Mouse (Mus musculus): ENCODE measurements around the gene Dact3.

Dact3 gene

GRCm38 (mm10) chr7:16875310-16875325 lies at the start of gene Dact3:
Gene Dact3, plus strand, starts transcription at chr7:16875317.
- no peak for DNase-seq (ENCODE audit: low read depth, low spot score)

GRCm38 (mm10) chr7:16825785-16826184 lies 49.3 kb upstream of the Dact3 start:
- DNase-seq (ENCODE audit: low read depth, low spot score) = no peak

- DNase-seq (ENCODE audit: low read depth, low spot score) = no peak
Measured at GRCm38 (mm10) chr7:16826571-16826970, 48.5 kb upstream of the Dact3 start.

- DNase-seq (ENCODE audit: low read depth, low spot score) = no peak
Measured at GRCm38 (mm10) chr7:16827274-16827673, 47.8 kb upstream of the Dact3 start.

- no peak for DNase-seq (ENCODE audit: low read depth, low spot score)
Measured at GRCm38 (mm10) chr7:16830449-16830848, 44.7 kb upstream of the Dact3 start.

- DNase-seq (ENCODE audit: low read depth, low spot score) = no peak
Measured at GRCm38 (mm10) chr7:16837916-16838803, 37.0 kb upstream of the Dact3 start.

- no peak for DNase-seq (ENCODE audit: low read depth, low spot score)
Measured at GRCm38 (mm10) chr7:16838804-16839426, 36.2 kb upstream of the Dact3 start.

- DNase-seq (ENCODE audit: low read depth, low spot score) = no peak
Measured at GRCm38 (mm10) chr7:16839427-16840108, 35.5 kb upstream of the Dact3 start.

- no peak for DNase-seq (ENCODE audit: low read depth, low spot score)
Measured at GRCm38 (mm10) chr7:16840109-16840491, 35.0 kb upstream of the Dact3 start.

GRCm38 (mm10) chr7:16841078-16841477 lies 34.0 kb upstream of the Dact3 start:
- no peak for DNase-seq (ENCODE audit: low read depth, low spot score)

GRCm38 (mm10) chr7:16841561-16842560 lies 33.3 kb upstream of the Dact3 start:
- DNase-seq (ENCODE audit: low read depth, low spot score) = no peak

GRCm38 (mm10) chr7:16842645-16843063 lies 32.5 kb upstream of the Dact3 start, which contains the start of gene Prkd2:
Gene Prkd2, plus strand, starts transcription at chr7:16842902.
- peak; percentile 79 for DNase-seq (ENCODE audit: low read depth, low spot score)

GRCm38 (mm10) chr7:16843441-16844171 lies 31.5 kb upstream of the Dact3 start:
- no peak for DNase-seq (ENCODE audit: low read depth, low spot score)

- no peak for DNase-seq (ENCODE audit: low read depth, low spot score)
Measured at GRCm38 (mm10) chr7:16844696-16845071, 30.4 kb upstream of the Dact3 start.

- DNase-seq (ENCODE audit: low read depth, low spot score) = peak; percentile 37
Measured at GRCm38 (mm10) chr7:16845072-16845819, 29.9 kb upstream of the Dact3 start.

GRCm38 (mm10) chr7:16845820-16846167 lies 29.3 kb upstream of the Dact3 start:
- no peak for DNase-seq (ENCODE audit: low read depth, low spot score)

- DNase-seq (ENCODE audit: low read depth, low spot score) = no peak
Measured at GRCm38 (mm10) chr7:16846775-16847174, 28.3 kb upstream of the Dact3 start.

- DNase-seq (ENCODE audit: low read depth, low spot score) = no peak
Measured at GRCm38 (mm10) chr7:16847507-16847906, 27.6 kb upstream of the Dact3 start.

- no peak for DNase-seq (ENCODE audit: low read depth, low spot score)
Measured at GRCm38 (mm10) chr7:16848579-16848978, 26.5 kb upstream of the Dact3 start.

- DNase-seq (ENCODE audit: low read depth, low spot score) = no peak
Measured at GRCm38 (mm10) chr7:16851636-16852035, 23.5 kb upstream of the Dact3 start.
